In genomic region chr19:3401504-3401903, GRCm38 (mm10) we compare ENCODE assay signal across 25 mouse cellular contexts. TPM values are rescaled to one million over a fixed set of nuclear protein-coding genes. Genes with fewer than 3 reads are reported as not detected.
DNase-seq lines count a peak whose midpoint lies in the region; ATAC-seq and TF ChIP-seq lines count a peak whose summit lies in the region.
"Had no signal": no experiment of that assay in that cellular context is flagged by ENCODE, and none has a peak within 500 bp of the region (broad histone marks: within the 10 kb centered on the region; RNA-seq: fewer than 3 reads in every experiment).

No protein-coding gene starts in this region.

- H3K36me3 ChIP-seq in heart, embryonic 15.5 days = no peaks in the 10 kb centered on the region
- H3K36me3 ChIP-seq in heart, embryonic 11.5 days (ENCODE audit: control insufficient read depth, insufficient read depth, low read length) = no peaks in the 10 kb centered on the region
- H3K36me3 ChIP-seq in stomach, postnatal 0 days (ENCODE audit: control insufficient read depth, insufficient read depth, low read length) = no peaks in the 10 kb centered on the region
- H3K36me3 ChIP-seq: embryonic facial prominence, embryonic 13.5 days; embryonic facial prominence, embryonic 15.5 days; forebrain, embryonic 10.5 days; forebrain, embryonic 12.5 days had no signal

- 63% methylated on average over 7 of the region's 7 CpGs for WGBS in heart, embryonic 15.5 days
- WGBS in heart, embryonic 11.5 days (ENCODE audit: insufficient replicate concordance) = 69% methylated on average over 7 of the region's 7 CpGs
- 45% methylated on average over 7 of the region's 7 CpGs for WGBS in bone marrow, adult 2 months
- WGBS in stomach, postnatal 0 days = 91% methylated on average over 7 of the region's 7 CpGs

- peak overlapping the region; percentile 15; the same call in 1 of the 2 replicates for H3K4me2 ChIP-seq in heart, embryonic 15.5 days
- no peak overlapping the region for H3K4me2 ChIP-seq in heart, embryonic 11.5 days
- H3K4me2 ChIP-seq in stomach, postnatal 0 days (replicated peaks; ENCODE audit: low read depth) = no peak overlapping the region
- H3K4me2 ChIP-seq: embryonic facial prominence, embryonic 13.5 days; embryonic facial prominence, embryonic 15.5 days; forebrain, embryonic 12.5 days had no signal

- no peaks in the 10 kb centered on the region for H3K9me3 ChIP-seq in heart, embryonic 15.5 days (replicated peaks)
- H3K9me3 ChIP-seq in heart, embryonic 11.5 days (replicated peaks; ENCODE audit: control insufficient read depth, low read length) = no peaks in the 10 kb centered on the region
- no peaks in the 10 kb centered on the region for H3K9me3 ChIP-seq in stomach, postnatal 0 days (ENCODE audit: control insufficient read depth, low read length)
- H3K9me3 ChIP-seq: embryonic facial prominence, embryonic 13.5 days; embryonic facial prominence, embryonic 15.5 days; forebrain, embryonic 10.5 days; forebrain, embryonic 12.5 days had no signal

- no peak overlapping the region for H3K27ac ChIP-seq in heart, embryonic 15.5 days
- no peak overlapping the region for H3K27ac ChIP-seq in heart, embryonic 11.5 days (ENCODE audit: low read depth, low read length)
- H3K27ac ChIP-seq in bone marrow, adult 2 months (ENCODE audit: control insufficient read depth, insufficient read depth, low read depth, low read length, poor library complexity) = peak overlapping the region; percentile 30; the same call in 1 of the 2 replicates
- H3K27ac ChIP-seq in gastrocnemius, adult 2 months = no peak overlapping the region
- no peak overlapping the region for H3K27ac ChIP-seq in stomach, postnatal 0 days (replicated peaks)
- H3K27ac ChIP-seq: embryonic facial prominence, embryonic 13.5 days; embryonic facial prominence, embryonic 15.5 days; forebrain, embryonic 10.5 days; forebrain, embryonic 12.5 days had no signal

- no peak for TF ChIP-seq EP300 in stomach, postnatal 0 days (optimal IDR thresholded peaks at IDR 0.05)

- no peak overlapping the region for H3K4me3 ChIP-seq in heart, embryonic 15.5 days
- H3K4me3 ChIP-seq in heart, embryonic 11.5 days (ENCODE audit: low read depth, low read length) = no peak overlapping the region
- no peak overlapping the region for H3K4me3 ChIP-seq in bone marrow, adult 2 months (replicated peaks; ENCODE audit: control insufficient read depth, low read depth, low read length)
- H3K4me3 ChIP-seq in gastrocnemius, adult 2 months = no peak overlapping the region
- H3K4me3 ChIP-seq in stomach, postnatal 0 days (ENCODE audit: low read depth, low read length) = no peak overlapping the region
- H3K4me3 ChIP-seq: embryonic facial prominence, embryonic 13.5 days; embryonic facial prominence, embryonic 15.5 days; erythroblast, embryonic 14.5 days; forebrain, embryonic 10.5 days; forebrain, embryonic 12.5 days had no signal

- no peak for TF ChIP-seq POLR2A in bone marrow, adult 2 months (IDR thresholded peaks at IDR 0.05; ENCODE audit: borderline replicate concordance, control insufficient read depth, low read depth, low read length)

- no peak overlapping the region for H3K9ac ChIP-seq in heart, embryonic 15.5 days
- H3K9ac ChIP-seq in heart, embryonic 11.5 days (ENCODE audit: low read depth, low read length) = no peak overlapping the region
- H3K9ac ChIP-seq in stomach, postnatal 0 days (ENCODE audit: low read length) = no peak overlapping the region
- H3K9ac ChIP-seq: embryonic facial prominence, embryonic 13.5 days; embryonic facial prominence, embryonic 15.5 days; forebrain, embryonic 12.5 days had no signal

- no peak for ATAC-seq in heart, embryonic 15.5 days (replicated peaks; ENCODE audit: insufficient number of reproducible peaks, insufficient read depth, low FRiP score, low read depth)
- no peak for ATAC-seq in heart, embryonic 11.5 days (replicated peaks; ENCODE audit: insufficient number of reproducible peaks, low FRiP score, low TSS enrichment)
- ATAC-seq in common myeloid progenitor, adult 5-6 weeks (replicated peaks; ENCODE audit: low read depth, poor library complexity, severe bottlenecking) = peak; percentile 30; the same call in 1 of the 2 replicates
- peak; percentile 75 for ATAC-seq in megakaryocyte, adult 5-6 weeks (ENCODE audit: poor library complexity, severe bottlenecking)
- ATAC-seq in stomach, postnatal 0 days (ENCODE audit: low FRiP score, low TSS enrichment) = no peak
- ATAC-seq: forebrain, embryonic 14.5 days; forebrain, embryonic 16.5 days had no signal

- intact Hi-C loops in gastrocnemius, adult 2 months (cut with DNase I) = no loop called here

- no peak for TF ChIP-seq CTCF in bone marrow, adult 2 months (IDR thresholded peaks at IDR 0.05; ENCODE audit: control insufficient read depth, insufficient read depth, low read length)
- no peak for TF ChIP-seq CTCF in gastrocnemius, adult 2 months (IDR thresholded peaks at IDR 0.05)
- TF ChIP-seq CTCF in stomach, postnatal 0 days (IDR thresholded peaks at IDR 0.05; ENCODE audit: low read depth) = no peak

- no peaks in the 10 kb centered on the region for H3K27me3 ChIP-seq in heart, embryonic 15.5 days
- no peaks in the 10 kb centered on the region; the same call in none of the 2 replicates for H3K27me3 ChIP-seq in heart, embryonic 11.5 days (ENCODE audit: control insufficient read depth, insufficient read depth, low read length)
- no peaks in the 10 kb centered on the region for H3K27me3 ChIP-seq in stomach, postnatal 0 days (ENCODE audit: control insufficient read depth, insufficient read depth, low read length)
- H3K27me3 ChIP-seq: embryonic facial prominence, embryonic 13.5 days; embryonic facial prominence, embryonic 15.5 days; forebrain, embryonic 12.5 days had no signal

- peaks cover 16% of the 10 kb centered on the region for H3K4me1 ChIP-seq in heart, embryonic 15.5 days (replicated peaks)
- peaks cover 16% of the 10 kb centered on the region for H3K4me1 ChIP-seq in heart, embryonic 11.5 days (ENCODE audit: control insufficient read depth, insufficient read depth, low read length)
- H3K4me1 ChIP-seq in bone marrow, adult 2 months (ENCODE audit: control insufficient read depth, insufficient read depth, low read length) = peaks cover 19% of the 10 kb centered on the region; the same call in 1 of the 2 replicates
- H3K4me1 ChIP-seq in stomach, postnatal 0 days (replicated peaks; ENCODE audit: control insufficient read depth, insufficient read depth) = no peaks in the 10 kb centered on the region
- H3K4me1 ChIP-seq: embryonic facial prominence, embryonic 13.5 days; embryonic facial prominence, embryonic 15.5 days; forebrain, embryonic 10.5 days; forebrain, embryonic 12.5 days had no signal

- no peak for DNase-seq in gastrocnemius, adult 2 months
- no peak for DNase-seq in layer of hippocampus, postnatal 14 days (ENCODE audit: low spot score in 2 of 2)
- DNase-seq in stomach, postnatal 0 days (ENCODE audit: low spot score) = no peak
- DNase-seq: adrenal gland, adult 2 months; adrenal gland, postnatal 10 days; adrenal gland, postnatal 25 days; cerebellum, adult 11-12 months; cerebellum, adult 2 months; cerebellum, adult 9-10 months; cerebellum, postnatal 25 days; embryo, embryonic 11 days had no signal

RNA-seq across cellular contexts. Expression of gene Gal, which starts 12.8 kb away (rescaled TPM):
- polyA plus RNA-seq in heart, embryonic 15.5 days (2015; fragmentation: Nextera tagmentation; extraction: Ambion mirVana) = 6.2 and 7.5 TPM in 2 replicates
- 14.0 TPM in 2 replicates for polyA plus RNA-seq in heart, embryonic 11.5 days (2014; fragmentation: Nextera tagmentation; extraction: Ambion mirVana)
- polyA plus RNA-seq in bone marrow, adult 2 months (2011; ENCODE audit: insufficient read depth, insufficient read length, low replicate concordance, missing spikeins) = not detected in 2 replicates
- not detected in 2 replicates for total RNA-seq in common myeloid progenitor, adult 5-6 weeks (2017)
- 1.1 and 2.0 TPM in 2 replicates for total RNA-seq in megakaryocyte, adult 5-6 weeks (2015)
- 0.70 TPM in 1 of 2 replicates, not detected in the other for total RNA-seq in megakaryocyte, adult 5-6 weeks (2017)
- total RNA-seq in gastrocnemius, adult 2 months (2021) = under 1 TPM in 1 of 2 experiments, not detected in 1; 0.42 TPM
- total RNA-seq in layer of hippocampus, postnatal 14 days (2021) = 1 to 10 TPM; 3.8 to 5.1 TPM
- polyA plus RNA-seq in stomach, postnatal 0 days (2015; fragmentation: Nextera tagmentation; extraction: Ambion mirVana) = 10.2 and 11.8 TPM in 2 replicates
- total RNA-seq: MEL had no signal
- polyA plus RNA-seq: C2C12; erythroblast, embryonic 14.5 days had no signal

RNA-seq across cellular contexts. Expression of gene Tesmin, which starts 12.8 kb away (rescaled TPM):
- polyA plus RNA-seq in heart, embryonic 15.5 days (2015; fragmentation: Nextera tagmentation; extraction: Ambion mirVana) = 0.69 and 1.5 TPM in 2 replicates
- 0.77 and 0.83 TPM in 2 replicates for polyA plus RNA-seq in heart, embryonic 11.5 days (2014; fragmentation: Nextera tagmentation; extraction: Ambion mirVana)
- 1.1 TPM in 1 of 2 replicates, not detected in the other for polyA plus RNA-seq in bone marrow, adult 2 months (2011; ENCODE audit: insufficient read depth, insufficient read length, low replicate concordance, missing spikeins)
- 1.8 and 2.3 TPM in 2 replicates for total RNA-seq in common myeloid progenitor, adult 5-6 weeks (2017)
- 1.4 and 4.0 TPM in 2 replicates for total RNA-seq in megakaryocyte, adult 5-6 weeks (2015)
- total RNA-seq in megakaryocyte, adult 5-6 weeks (2017) = 1.3 and 2.8 TPM in 2 replicates
- under 1 TPM; 0.18 to 0.81 TPM for total RNA-seq in gastrocnemius, adult 2 months (2021)
- total RNA-seq in layer of hippocampus, postnatal 14 days (2021) = under 1 TPM; 0.25 to 0.52 TPM
- 0.34 and 0.48 TPM in 2 replicates for polyA plus RNA-seq in stomach, postnatal 0 days (2015; fragmentation: Nextera tagmentation; extraction: Ambion mirVana)

Comparison
In these comparisons a context has a peak if more than half of its experiments do, and no peak if none do; other contexts are left out.
1. ATAC-seq: peak in common myeloid progenitor, adult 5-6 weeks (single experiment) and megakaryocyte, adult 5-6 weeks (single experiment); none in heart, embryonic 15.5 days (single experiment), heart, embryonic 11.5 days (single experiment) and stomach, postnatal 0 days (single experiment).